ENCODE assay signal across 7 mouse cellular contexts in genomic region chr13:92483348-92483747, GRCm38 (mm10). TPM values are rescaled to one million over a fixed set of nuclear protein-coding genes. Genes with fewer than 3 reads are reported as not detected.
DNase-seq lines count a peak whose midpoint lies in the region; ATAC-seq and TF ChIP-seq lines count a peak whose summit lies in the region.

No protein-coding gene starts in this region.

- no peaks in the 10 kb centered on the region for H3K9me3 ChIP-seq in forebrain, postnatal 0 days (ENCODE audit: low read length)
- H3K9me3 ChIP-seq in hindbrain, embryonic 12.5 days (replicated peaks) = no peaks in the 10 kb centered on the region

- peak overlapping the region; percentile 62 for H3K4me2 ChIP-seq in forebrain, postnatal 0 days (ENCODE audit: low read depth)
- peak overlapping the region; percentile 67 for H3K4me2 ChIP-seq in hindbrain, embryonic 12.5 days (replicated peaks)

- H3K27ac ChIP-seq in forebrain, postnatal 0 days (ENCODE audit: low read depth, low read length) = peak overlapping the region; percentile 57; the same call in 1 of the 2 replicates
- H3K27ac ChIP-seq in hindbrain, embryonic 12.5 days = peak overlapping the region; percentile 77

- no peaks in the 10 kb centered on the region for H3K27me3 ChIP-seq in forebrain, postnatal 0 days (ENCODE audit: insufficient read depth, low read length)
- no peaks in the 10 kb centered on the region for H3K27me3 ChIP-seq in hindbrain, embryonic 12.5 days

- DNase-seq in T-cell, adult 2 months (ENCODE audit: low spot score) = peak; percentile 52
- peak; percentile 43 to 45 for DNase-seq in cerebellum, adult 18-20 months
- peak; percentile 59 for DNase-seq in forebrain, postnatal 0 days
- peak; percentile 26 for DNase-seq in left cerebral cortex, adult 11 months (ENCODE audit: low spot score)
- peak; percentile 51 to 63 for DNase-seq in lung, postnatal 4 days
- DNase-seq in right cerebral cortex, adult 2 months (ENCODE audit: low spot score in 2 of 2) = peak; percentile 40 to 47

- H3K9ac ChIP-seq in forebrain, postnatal 0 days = peak overlapping the region; percentile 51
- H3K9ac ChIP-seq in hindbrain, embryonic 12.5 days = peak overlapping the region; percentile 52; the same call in 1 of the 2 replicates

- peak; percentile 74 for ATAC-seq in forebrain, postnatal 0 days
- peak; percentile 75 for ATAC-seq in hindbrain, embryonic 12.5 days (ENCODE audit: low FRiP score)

- peak; percentile 75 for TF ChIP-seq CTCF in forebrain, postnatal 0 days (IDR thresholded peaks at IDR 0.05; ENCODE audit: low read depth)

- peak overlapping the region; percentile 52 for H3K4me3 ChIP-seq in forebrain, postnatal 0 days (ENCODE audit: low read depth, low read length)
- peak overlapping the region; percentile 44 for H3K4me3 ChIP-seq in hindbrain, embryonic 12.5 days

- H3K4me1 ChIP-seq in forebrain, postnatal 0 days (ENCODE audit: insufficient read depth) = no peaks in the 10 kb centered on the region
- H3K4me1 ChIP-seq in hindbrain, embryonic 12.5 days = no peaks in the 10 kb centered on the region

- peaks cover 2% of the 10 kb centered on the region; the same call in 1 of the 2 replicates for H3K36me3 ChIP-seq in forebrain, postnatal 0 days (ENCODE audit: insufficient read depth)
- H3K36me3 ChIP-seq in hindbrain, embryonic 12.5 days = no peaks in the 10 kb centered on the region

- 5% methylated on average over 3 of the region's 3 CpGs for WGBS in forebrain, postnatal 0 days
- WGBS in hindbrain, embryonic 12.5 days = 7% methylated on average over 3 of the region's 3 CpGs

RNA-seq across cellular contexts. Expression of gene Fam151b, which starts 0.5 kb away (rescaled TPM):
- 7.9 and 9.9 TPM in 2 replicates for total RNA-seq in forebrain, postnatal 0 days (2014; rRNA removed)
- polyA plus RNA-seq in forebrain, postnatal 0 days (2015; fragmentation: Nextera tagmentation; extraction: Ambion mirVana) = 0.19 TPM in 1 of 2 replicates, not detected in the other
- polyA plus RNA-seq in hindbrain, embryonic 12.5 days (2016; fragmentation: Nextera tagmentation; extraction: Ambion mirVana) = 0.18 TPM in 1 of 2 replicates, not detected in the other

RNA-seq across cellular contexts. Expression of gene Zfyve16, which starts 47.3 kb away (rescaled TPM):
- 19.1 and 23.2 TPM in 2 replicates for total RNA-seq in forebrain, postnatal 0 days (2014; rRNA removed)
- 2.5 and 4.0 TPM in 2 replicates for polyA plus RNA-seq in forebrain, postnatal 0 days (2015; fragmentation: Nextera tagmentation; extraction: Ambion mirVana)
- 13.0 and 14.0 TPM in 2 replicates for polyA plus RNA-seq in hindbrain, embryonic 12.5 days (2016; fragmentation: Nextera tagmentation; extraction: Ambion mirVana)

RNA-seq across cellular contexts. Expression of gene Ankrd34b, which starts 57.7 kb away (rescaled TPM):
- total RNA-seq in forebrain, postnatal 0 days (2014; rRNA removed) = 2.4 and 3.9 TPM in 2 replicates
- polyA plus RNA-seq in forebrain, postnatal 0 days (2015; fragmentation: Nextera tagmentation; extraction: Ambion mirVana) = 1.5 and 2.3 TPM in 2 replicates
- 0.28 and 0.51 TPM in 2 replicates for polyA plus RNA-seq in hindbrain, embryonic 12.5 days (2016; fragmentation: Nextera tagmentation; extraction: Ambion mirVana)

Comparison
In these comparisons a context has a peak if more than half of its experiments do, and no peak if none do; other contexts are left out.
1. Peak in every context shown above with its lines: DNase-seq, ATAC-seq, H3K4me3 ChIP-seq and H3K27ac ChIP-seq.